Comparison of ENCODE assay signal across 36 mouse cellular contexts in the genomic region with DNA sequence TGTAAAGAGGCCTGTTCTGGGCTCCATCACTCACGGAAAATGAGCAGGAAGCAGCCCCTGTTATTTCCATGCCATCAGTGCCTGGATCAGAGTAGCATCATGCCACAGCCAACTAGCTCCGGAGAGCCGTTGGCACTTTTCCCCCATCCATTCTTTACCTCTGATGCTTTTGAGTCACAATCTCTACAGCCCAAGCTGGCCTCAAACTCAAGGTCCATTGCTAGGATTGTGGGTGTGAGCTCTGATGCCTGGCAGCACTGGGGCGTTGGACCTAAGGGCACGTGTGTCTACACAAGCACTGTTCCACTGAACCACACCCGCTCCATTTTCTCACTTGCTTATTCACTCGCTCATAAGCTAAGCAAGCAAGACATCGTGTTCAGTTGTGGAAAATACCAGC. TPM values are rescaled to one million over a fixed set of nuclear protein-coding genes. Genes with fewer than 3 reads are reported as not detected.
"Had no signal": no experiment of that assay in that cellular context is flagged by ENCODE, and none has a peak within 500 bp of the region (broad histone marks: within the 10 kb centered on the region; RNA-seq: fewer than 3 reads in every experiment).

No protein-coding gene starts in this region.

- H3K27ac ChIP-seq: limb, embryonic 10.5 days; limb, embryonic 12.5 days; limb, embryonic 13.5 days; limb, embryonic 15.5 days; liver, embryonic 12.5 days; liver, embryonic 13.5 days; liver, embryonic 14.5 days; liver, embryonic 15.5 days; lung, embryonic 15.5 days; macrophage; midbrain, embryonic 10.5 days; midbrain, embryonic 12.5 days; midbrain, embryonic 13.5 days; midbrain, embryonic 15.5 days had no signal

- H3K9ac ChIP-seq: limb, embryonic 12.5 days; limb, embryonic 13.5 days; limb, embryonic 15.5 days; liver, embryonic 12.5 days; liver, embryonic 13.5 days; liver, embryonic 14.5 days; liver, embryonic 15.5 days; liver, postnatal 0 days; lung, embryonic 14.5 days; lung, embryonic 15.5 days; midbrain, embryonic 12.5 days; midbrain, embryonic 13.5 days; midbrain, embryonic 15.5 days had no signal

- H3K4me2 ChIP-seq: limb, embryonic 12.5 days; limb, embryonic 13.5 days; limb, embryonic 15.5 days; liver, embryonic 11.5 days; liver, embryonic 12.5 days; liver, embryonic 13.5 days; liver, embryonic 15.5 days; lung, embryonic 14.5 days; lung, embryonic 15.5 days; midbrain, embryonic 11.5 days; midbrain, embryonic 12.5 days; midbrain, embryonic 13.5 days; midbrain, embryonic 15.5 days had no signal

- ATAC-seq: liver, embryonic 12.5 days; liver, postnatal 0 days; lung, postnatal 0 days; midbrain, embryonic 13.5 days; midbrain, embryonic 15.5 days; midbrain, embryonic 16.5 days had no signal

- H3K9me3 ChIP-seq: limb, embryonic 10.5 days; limb, embryonic 12.5 days; limb, embryonic 13.5 days; limb, embryonic 15.5 days; liver, embryonic 12.5 days; liver, embryonic 13.5 days; liver, embryonic 15.5 days; lung, embryonic 15.5 days; megakaryocyte, embryonic 14.5 days; midbrain, embryonic 10.5 days; midbrain, embryonic 12.5 days; midbrain, embryonic 13.5 days; midbrain, embryonic 15.5 days had no signal

- H3K27me3 ChIP-seq: limb, embryonic 12.5 days; limb, embryonic 13.5 days; limb, embryonic 15.5 days; liver, embryonic 12.5 days; liver, embryonic 13.5 days; liver, embryonic 15.5 days; lung, embryonic 15.5 days; megakaryocyte, embryonic 14.5 days; midbrain, embryonic 12.5 days; midbrain, embryonic 13.5 days; midbrain, embryonic 15.5 days had no signal

- H3K4me3 ChIP-seq: limb, embryonic 10.5 days; limb, embryonic 12.5 days; limb, embryonic 13.5 days; limb, embryonic 15.5 days; liver, embryonic 12.5 days; liver, embryonic 13.5 days; liver, embryonic 15.5 days; lung, embryonic 15.5 days; megakaryocyte, embryonic 14.5 days; midbrain, embryonic 10.5 days; midbrain, embryonic 12.5 days; midbrain, embryonic 13.5 days; midbrain, embryonic 15.5 days; myocyte had no signal

- H3K4me1 ChIP-seq: limb, embryonic 10.5 days; limb, embryonic 12.5 days; limb, embryonic 13.5 days; limb, embryonic 15.5 days; liver, embryonic 12.5 days; liver, embryonic 13.5 days; liver, embryonic 15.5 days; lung, embryonic 15.5 days; megakaryocyte, embryonic 14.5 days; midbrain, embryonic 10.5 days; midbrain, embryonic 12.5 days; midbrain, embryonic 13.5 days; midbrain, embryonic 15.5 days had no signal

- DNase-seq: left cerebral cortex, postnatal 4 days; liver; liver, embryonic 13.5 days; liver, postnatal 0 days; lung, adult 18-20 months; lung, adult 2 months; lung, embryonic 14.5 days; lung, postnatal 10 days; lung, postnatal 14 days; lung, postnatal 36 days; lung, postnatal 4 days; midbrain, embryonic 14.5 days had no signal

RNA-seq across cellular contexts. Expression of gene Klhl41, which starts 30.5 kb away (rescaled TPM):
- total RNA-seq: megakaryocyte progenitor cell, adult 5-6 weeks; megakaryocyte, adult 5-6 weeks; megakaryocyte-erythroid progenitor cell, adult 5-6 weeks; midbrain, postnatal 0 days; monocyte, adult 5-6 weeks had no signal
- polyA plus RNA-seq: macrophage; midbrain, postnatal 0 days had no signal

RNA-seq across cellular contexts. Expression of gene Bbs5, which starts 53.5 kb away (rescaled TPM):
- total RNA-seq: monocyte, adult 5-6 weeks had no signal
